Mouse (Mus musculus) neural tube, embryonic 14.5 days (tissue): ENCODE results near the gene Erf. TPM values are rescaled to one million over a fixed set of nuclear protein-coding genes. Genes with fewer than 3 reads are reported as not detected.

ENCODE experiments used
- ATAC-seq: fragments of 200-750 bp; cut with Nextera tagmentation; 2 replicates; pipeline ENCODE4 v1.8.0; 2017; ENCODE audit warnings: low read depth, mild to moderate bottlenecking, moderate TSS enrichment, moderate library complexity
- H3K27ac ChIP-seq: fragments of 300-500 bp; sonication (generic); 2 replicates; pipeline ENCODE4 v1.5.1; 2014; ENCODE audit warnings: low read depth, mild to moderate bottlenecking, control low read depth, low read length, moderate library complexity, mixed read lengths
- H3K27me3 ChIP-seq: fragments of 300-500 bp; sonication (generic); 2 replicates; pipeline ENCODE4 v1.6.1; 2014; ENCODE audit warnings: low read length; ENCODE audit not compliant: control insufficient read depth, insufficient read depth
- H3K36me3 ChIP-seq: fragments of 300-500 bp; sonication (generic); 2 replicates; pipeline ENCODE4 v1.6.1; 2014; ENCODE audit warnings: low read length, mixed read lengths; ENCODE audit not compliant: control insufficient read depth, insufficient read depth
- H3K4me1 ChIP-seq: fragments of 300-500 bp; sonication (generic); 2 replicates; pipeline ENCODE4 v1.6.1; 2014; ENCODE audit warnings: low read length; ENCODE audit not compliant: control insufficient read depth, insufficient read depth
- H3K4me2 ChIP-seq: fragments of 300-500 bp; sonication (generic); 2 replicates; pipeline ENCODE4 v1.6.1; 2014; ENCODE audit warnings: mild to moderate bottlenecking, low read depth, low read length, control low read depth
- H3K4me3 ChIP-seq: fragments of 300-500 bp; sonication (generic); 2 replicates; pipeline ENCODE4 v1.5.1; 2014; ENCODE audit warnings: low read depth, low read length, control low read depth, mixed read lengths
- H3K9ac ChIP-seq: fragments of 300-500 bp; sonication (generic); replicated peaks from 2 replicates; pipeline ENCODE4 v1.6.1; 2014; ENCODE audit warnings: low read depth, mild to moderate bottlenecking, control low read depth, low read length, mixed read lengths
- H3K9me3 ChIP-seq: fragments of 300-500 bp; sonication (generic); 2 replicates; pipeline ENCODE4 v1.6.1; 2016; ENCODE audit warnings: low read length; ENCODE audit not compliant: control insufficient read depth
- WGBS: fragments of 180-500 bp; shearing (Covaris S2); extraction: QIAGEN DNeasy Blood & Tissue Kit; methylation state at CpG from one replicate; pipeline ENCODE4 v1.1.7; 2014; 5-methylcytosine and 5-hydroxymethylcytosine counted together
- polyA plus RNA-seq: library from polyadenylated mRNA; unstranded; fragments of >200 nt; fragmentation: Nextera tagmentation; extraction: Ambion mirVana; gene quantifications from 2 replicates; pipeline ENCODE4 v1.2.1, GENCODE M21; 2014

Gene Erf
- polyA plus RNA-seq, 1 experiment from 2014 or later: 4.5 TPM

DNA sequence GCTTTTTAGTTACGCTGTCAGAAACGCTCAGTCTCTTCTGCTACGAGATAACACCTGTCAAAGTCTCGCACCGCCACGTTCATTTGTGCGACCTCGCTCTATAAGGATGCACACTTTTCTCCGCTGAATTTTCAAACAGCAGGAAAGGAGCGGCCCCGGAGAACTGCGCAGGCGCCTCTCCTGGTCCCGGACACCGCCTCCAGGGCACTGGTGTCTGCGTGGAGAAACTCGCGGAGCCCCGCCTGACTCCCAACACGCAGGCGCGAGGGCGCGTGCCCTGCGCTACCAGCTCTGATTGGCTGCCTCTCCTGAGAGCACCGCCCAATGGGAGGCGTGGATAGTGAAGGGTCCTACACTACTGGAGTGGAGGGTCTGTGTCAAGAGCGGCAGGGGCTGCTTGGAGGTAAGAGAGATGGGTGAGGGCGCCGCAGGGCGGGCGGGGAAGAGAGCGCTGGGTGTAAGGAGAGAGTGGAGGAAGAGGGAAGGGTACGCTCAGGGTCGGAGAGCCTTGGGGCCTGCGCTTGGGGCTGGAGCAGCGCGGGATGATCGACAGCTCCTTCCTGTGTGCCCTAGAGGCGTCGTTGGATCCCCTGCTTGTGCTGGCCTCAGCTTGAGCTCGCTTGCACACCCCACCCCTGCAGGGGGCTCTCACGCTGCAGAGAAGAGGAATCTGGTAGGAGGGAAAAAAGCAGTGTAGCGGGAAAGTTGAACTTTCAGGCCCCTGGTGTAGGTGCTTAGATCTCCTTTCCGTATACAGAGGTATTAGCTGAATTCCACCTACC, 29.3 kb downstream of the Erf start, which contains the start of gene Zfp526:
Gene Zfp526, plus strand, starts transcription at position 324 of the 782 bp plus-strand sequence.
- H3K4me3 ChIP-seq: peak within 1 kb of the TSS; percentile 45
- H3K4me2 ChIP-seq: peak within 1 kb of the TSS; percentile 70
- H3K9ac ChIP-seq: peak within 1 kb of the TSS; percentile 51
- WGBS: under 1% methylated on average over 43 of the region's 45 CpGs
- peaks cover 17% of the 10 kb centered on the region for H3K36me3 ChIP-seq
- no peaks in the 10 kb centered on the region for H3K27me3 ChIP-seq
- peak; percentile 96 for ATAC-seq
- H3K27ac ChIP-seq: peak within 1 kb of the TSS; percentile 82
- no peaks in the 10 kb centered on the region for H3K9me3 ChIP-seq
- peaks cover 21% of the 10 kb centered on the region for H3K4me1 ChIP-seq

DNA sequence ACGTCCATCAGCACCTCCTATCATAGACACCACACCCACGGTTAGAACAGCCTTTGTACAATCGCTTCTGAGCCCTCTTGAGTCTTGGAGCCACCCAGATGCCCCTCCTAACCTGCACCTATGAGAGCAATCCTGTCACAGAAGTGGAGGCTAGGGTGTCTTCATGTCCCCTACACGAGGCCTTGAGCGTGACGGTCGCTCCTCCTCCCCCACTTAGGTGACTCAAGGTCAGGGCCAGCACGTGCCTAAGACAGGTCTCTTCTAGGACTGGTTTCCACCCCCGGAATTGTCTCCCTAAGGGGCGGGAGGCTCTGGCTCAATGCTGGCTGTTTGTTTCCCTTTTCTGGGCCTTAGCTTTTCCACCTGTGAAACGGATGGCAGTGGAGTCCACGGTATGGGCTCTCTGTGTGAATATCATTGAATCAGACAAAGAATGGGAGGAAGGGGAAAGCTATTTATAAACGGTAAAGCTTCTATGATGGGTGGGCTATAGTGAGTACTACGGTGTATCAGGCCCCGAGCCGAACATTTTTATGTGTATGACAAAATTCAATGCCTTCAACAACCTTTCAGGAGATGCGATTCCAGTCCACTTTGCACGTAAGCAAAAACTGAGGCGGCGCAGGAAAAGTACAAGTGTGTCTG, 30.0 kb downstream of the Erf start, which contains the start of gene Dedd2:
Gene Dedd2, minus strand, starts transcription at position 159 of the 645 bp plus-strand sequence.
- Histone ChIP-seq H3K9me3 (no peaks in the 10 kb centered on the region), H3K27ac (peak within 1 kb of the TSS; percentile 82), H3K4me2 (peak within 1 kb of the TSS; percentile 70), H3K36me3 (peaks cover 11% of the 10 kb centered on the region), H3K9ac (peak within 1 kb of the TSS; percentile 57), H3K4me3 (peak within 1 kb of the TSS; percentile 68), H3K27me3 (no peaks in the 10 kb centered on the region), H3K4me1 (peaks cover 21% of the 10 kb centered on the region)
- ATAC-seq: peak; percentile 2; the same call in 1 of the 2 replicates
- 8% methylated on average over 20 of the region's 20 CpGs for WGBS

DNA sequence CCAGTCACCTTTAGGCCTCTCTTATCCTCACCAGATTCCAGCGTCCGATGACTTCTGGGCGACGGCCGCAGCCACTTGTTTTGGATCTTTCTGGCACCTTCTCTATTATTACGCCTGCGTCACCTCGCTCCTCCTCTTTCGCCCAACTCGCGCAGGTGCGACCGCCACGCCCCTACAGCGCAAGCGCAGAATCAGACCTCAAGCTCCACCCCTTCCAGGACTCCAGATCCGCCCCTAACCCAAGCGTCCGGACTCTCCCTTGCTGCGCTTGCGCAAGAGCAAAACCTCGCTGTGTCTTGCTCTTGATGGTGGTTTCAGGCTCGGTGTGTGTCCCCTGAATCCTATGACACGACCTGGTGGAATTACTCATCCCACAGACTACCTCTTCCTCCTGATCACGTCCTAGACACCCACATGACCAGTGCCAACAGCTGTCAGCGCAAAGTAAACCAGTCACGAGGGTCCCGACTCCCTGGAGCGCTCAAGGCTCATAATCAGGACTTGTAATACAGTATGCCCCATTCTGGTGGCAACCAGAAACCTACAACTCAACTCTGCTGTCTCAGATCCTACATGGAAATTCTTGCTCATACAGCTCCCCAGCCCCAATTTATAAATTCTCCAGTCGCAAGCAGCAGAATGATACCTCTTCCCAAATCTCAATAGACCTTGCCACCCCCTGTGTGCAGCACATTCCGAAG, 30.7 kb downstream of the Erf start:
- peak overlapping the region; percentile 57 for H3K9ac ChIP-seq
- ATAC-seq: peak; percentile 66
- peak overlapping the region; percentile 72 for H3K27ac ChIP-seq
- peak overlapping the region; percentile 70 for H3K4me2 ChIP-seq
- H3K36me3 ChIP-seq: peaks cover 7% of the 10 kb centered on the region
- WGBS: 4% methylated on average over 31 of the region's 31 CpGs
- peak overlapping the region; percentile 68 for H3K4me3 ChIP-seq
- H3K4me1 ChIP-seq: peaks cover 21% of the 10 kb centered on the region
- H3K9me3 ChIP-seq: no peaks in the 10 kb centered on the region
- H3K27me3 ChIP-seq: no peaks in the 10 kb centered on the region

DNA sequence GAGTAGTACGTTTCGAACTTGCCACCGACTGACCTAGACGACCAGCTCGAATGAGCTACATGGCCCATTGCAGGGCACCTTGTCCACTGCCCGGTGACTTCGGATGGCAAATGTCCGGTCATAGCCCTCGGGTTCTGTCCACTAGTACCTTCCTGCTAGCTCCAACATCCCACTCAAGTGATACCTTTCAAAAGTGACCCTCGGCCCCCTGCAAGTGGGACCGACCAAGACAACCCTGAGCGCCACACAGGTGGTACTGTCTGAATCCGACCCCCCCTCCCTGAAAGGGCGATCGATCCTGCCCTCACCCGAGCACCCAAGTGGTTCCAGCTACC, 31.2 kb downstream of the Erf start:
- H3K36me3 ChIP-seq: peaks cover 6% of the 10 kb centered on the region
- H3K4me1 ChIP-seq: peaks cover 21% of the 10 kb centered on the region
- no peak; the same call in 1 of the 2 replicates for ATAC-seq
- no peaks in the 10 kb centered on the region for H3K27me3 ChIP-seq
- H3K27ac ChIP-seq: peak overlapping the region; percentile 7
- no peaks in the 10 kb centered on the region for H3K9me3 ChIP-seq
- WGBS: 0% methylated on average over 16 of the region's 16 CpGs
- H3K9ac ChIP-seq: peak overlapping the region; percentile 57
- H3K4me3 ChIP-seq: peak overlapping the region; percentile 68
- peak overlapping the region; percentile 70 for H3K4me2 ChIP-seq

DNA sequence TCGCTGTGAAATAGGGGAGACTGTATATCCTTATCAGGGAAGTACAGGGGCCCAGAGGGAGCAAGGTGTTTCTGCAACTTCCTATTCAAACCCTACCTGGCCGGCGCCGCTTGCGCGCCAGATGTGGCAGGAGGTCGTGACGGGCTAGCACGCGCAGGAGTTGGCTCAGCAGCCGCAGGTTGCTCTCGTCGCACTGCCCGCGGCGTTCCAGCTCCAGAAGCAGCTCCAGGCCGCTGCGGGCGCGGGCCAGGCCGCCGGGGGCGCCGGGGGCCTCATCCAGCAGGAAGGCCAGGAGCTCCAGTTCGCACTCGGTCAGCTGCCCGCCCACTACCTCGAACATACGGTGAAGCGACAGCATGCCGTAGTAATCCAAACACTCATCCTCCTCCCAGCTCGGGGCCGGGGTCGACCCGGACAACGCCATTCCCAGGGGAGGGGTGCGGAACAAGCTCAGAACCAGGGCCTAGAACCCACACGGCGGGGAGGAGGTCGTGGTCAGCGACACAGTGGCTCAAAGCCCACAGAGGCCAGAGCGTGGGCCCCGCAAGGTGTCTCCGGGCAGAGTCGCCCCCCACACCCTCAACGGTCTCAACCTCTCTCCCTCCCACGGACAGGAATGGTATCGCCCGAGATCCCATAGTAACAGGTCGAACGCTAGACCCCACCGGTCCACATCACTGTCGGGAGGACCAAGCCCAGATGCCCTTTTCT, 31.7 kb downstream of the Erf start:
- peak overlapping the region; percentile 68 for H3K4me3 ChIP-seq

DNA sequence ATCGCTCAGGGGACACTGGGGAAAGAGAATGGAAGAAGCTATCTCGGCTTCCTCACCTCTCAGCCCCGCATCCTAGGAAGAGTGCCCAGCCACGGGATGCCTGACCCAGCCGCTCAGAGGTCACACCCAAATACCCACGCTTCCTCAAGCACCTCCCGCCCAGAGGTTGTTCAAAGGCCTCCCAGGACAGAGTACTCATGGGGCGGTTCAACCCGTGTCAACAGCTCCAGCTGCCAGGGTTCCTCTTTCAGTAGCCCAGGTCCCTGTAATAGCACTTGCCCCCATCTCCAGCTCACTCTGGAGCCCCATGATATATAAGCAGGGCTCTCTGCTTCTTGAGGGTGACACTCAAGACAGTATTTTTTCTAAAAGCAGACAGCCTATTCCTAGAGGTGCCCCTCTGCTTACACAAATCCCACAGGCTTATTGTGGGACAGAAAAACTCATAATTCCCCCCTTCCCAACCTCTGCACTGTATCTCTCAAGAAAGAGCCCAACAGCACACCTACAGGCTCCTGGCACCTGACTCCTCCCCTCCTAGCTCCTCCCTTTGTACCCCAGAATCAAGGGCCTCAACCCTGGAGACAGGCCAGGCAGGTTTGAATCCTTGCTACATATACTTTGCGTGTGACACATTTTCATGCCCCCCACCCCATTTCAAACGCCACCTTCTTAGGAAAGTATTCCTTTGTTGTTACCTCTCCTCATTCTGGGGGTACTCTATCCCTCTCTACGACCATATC, 32.7 kb downstream of the Erf start:
- peak overlapping the region; percentile 68; the same call in 1 of the 2 replicates for H3K4me3 ChIP-seq
- H3K9ac ChIP-seq: no peak overlapping the region; the same call in 1 of the 2 replicates
- no peak for ATAC-seq

More for the DNA sequence above, 31.7 kb downstream of the Erf start:
- peak overlapping the region; percentile 57 for H3K9ac ChIP-seq
- peaks cover 6% of the 10 kb centered on the region; the same call in 1 of the 2 replicates for H3K36me3 ChIP-seq
- no peaks in the 10 kb centered on the region for H3K9me3 ChIP-seq
- H3K4me1 ChIP-seq: peaks cover 21% of the 10 kb centered on the region
- H3K27me3 ChIP-seq: no peaks in the 10 kb centered on the region
- H3K27ac ChIP-seq: peak overlapping the region; percentile 7; the same call in 1 of the 2 replicates
- ATAC-seq: 0 out of 2 replicates have a peak, but pooled peaks have one; percentile 16
- WGBS: 1% methylated on average over 53 of the region's 53 CpGs
- H3K4me2 ChIP-seq: peak overlapping the region; percentile 70

DNA sequence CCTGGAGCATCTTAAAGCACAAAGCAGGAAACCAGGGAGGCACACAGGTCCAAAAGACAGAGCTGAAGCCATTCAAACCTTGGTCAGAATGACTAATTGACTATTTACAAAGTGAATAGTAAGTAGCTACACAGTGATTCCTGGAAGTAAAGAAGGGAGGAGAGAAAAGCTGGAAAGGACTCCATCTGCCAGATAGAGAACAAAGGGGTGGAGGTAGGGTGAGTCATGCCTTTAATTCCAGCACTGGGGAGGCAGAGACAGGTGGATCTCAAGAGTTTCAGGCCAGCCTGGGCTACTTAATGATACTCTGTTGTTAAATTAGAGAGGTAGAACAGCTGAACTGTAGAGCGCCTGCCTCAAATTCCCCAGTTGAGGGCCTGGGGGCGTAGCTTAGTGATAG, 36.4 kb downstream of the Erf start:
- no peaks in the 10 kb centered on the region for H3K9me3 ChIP-seq

More for the DNA sequence above, 32.7 kb downstream of the Erf start:
- H3K4me1 ChIP-seq: peaks cover 21% of the 10 kb centered on the region
- no peaks in the 10 kb centered on the region for H3K27me3 ChIP-seq
- H3K4me2 ChIP-seq: peak overlapping the region; percentile 70; the same call in 1 of the 2 replicates
- WGBS: 69% methylated on average over 12 of the region's 12 CpGs
- H3K27ac ChIP-seq: no peak overlapping the region
- no peaks in the 10 kb centered on the region for H3K9me3 ChIP-seq
- 0 out of 2 replicates have a peak, but pooled peaks cover 3% of the 10 kb centered on the region for H3K36me3 ChIP-seq

DNA sequence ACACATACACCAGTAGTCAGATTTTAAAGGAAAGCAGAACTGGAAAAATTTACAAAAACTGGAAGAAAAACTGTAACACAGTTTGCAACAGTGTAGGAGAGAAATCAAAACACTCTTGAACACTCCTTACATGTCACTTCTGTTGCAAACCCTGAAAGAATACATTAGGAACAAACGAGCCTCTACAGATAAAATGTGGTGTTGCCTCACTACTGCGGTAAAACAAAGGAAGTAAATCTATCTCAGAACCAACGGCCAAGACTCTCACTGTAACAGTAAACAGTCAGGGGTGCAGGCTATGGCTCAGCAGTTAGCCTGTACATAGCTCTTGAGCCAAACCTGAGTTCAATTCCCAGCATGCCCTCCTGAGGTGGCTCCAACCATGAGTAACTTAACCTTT, 37.5 kb downstream of the Erf start:
- Histone ChIP-seq H3K27me3 (no peaks in the 10 kb centered on the region), H3K9ac (no peak overlapping the region), H3K27ac (no peak overlapping the region), H3K36me3 (peaks cover 17% of the 10 kb centered on the region), H3K4me3 (no peak overlapping the region), H3K9me3 (no peaks in the 10 kb centered on the region), H3K4me2 (no peak overlapping the region), H3K4me1 (no peaks in the 10 kb centered on the region; the same call in 1 of the 2 replicates)
- 78% methylated on average over 3 of the region's 3 CpGs for WGBS
- no peak for ATAC-seq

More for the DNA sequence above, 36.4 kb downstream of the Erf start:
- 97% methylated on average over 2 of the region's 2 CpGs for WGBS
- peaks cover 12% of the 10 kb centered on the region for H3K36me3 ChIP-seq
- no peaks in the 10 kb centered on the region for H3K27me3 ChIP-seq
- H3K4me2 ChIP-seq: no peak overlapping the region
- ATAC-seq: no peak
- H3K27ac ChIP-seq: no peak overlapping the region
- no peak overlapping the region for H3K9ac ChIP-seq
- H3K4me1 ChIP-seq: peaks cover 4% of the 10 kb centered on the region; the same call in 1 of the 2 replicates
- no peak overlapping the region for H3K4me3 ChIP-seq
